Mouse (Mus musculus) heart, embryonic 14.5 days (tissue): ENCODE measurements around the gene Gpr155. TPM values are rescaled to one million over a fixed set of nuclear protein-coding genes. Genes with fewer than 3 reads are reported as not detected.

Experiments
- ATAC-seq: fragments of 200-750 bp; cut with Nextera tagmentation; 2 replicates; pipeline ENCODE4 v1.8.0; 2017; ENCODE audit warnings: low read depth, moderate TSS enrichment; ENCODE audit not compliant: insufficient number of reproducible peaks, insufficient read depth, low FRiP score
- H3K27ac ChIP-seq, 2 experiments: fragments of 200-500 bp in 1 of 2; fragments of 300-500 bp in 1 of 2; sonication (generic) in 1 of 2; replicated peaks in 1 of 2; 2 replicates each; pipeline ENCODE4 v1.5.1; 2012 to 2014; ENCODE audit warnings: low read depth in 2 of 2, low read length in 2 of 2, control low read depth in 1 of 2, mild to moderate bottlenecking in 1 of 2, mixed read lengths in 1 of 2; ENCODE audit not compliant: control insufficient read depth in 1 of 2, insufficient read depth in 1 of 2
- H3K27me3 ChIP-seq: fragments of 300-500 bp; sonication (generic); 2 replicates; pipeline ENCODE4 v1.6.1; 2014; ENCODE audit warnings: mild to moderate bottlenecking, low read length, control low read depth; ENCODE audit not compliant: control insufficient read depth, insufficient read depth
- H3K36me3 ChIP-seq: fragments of 300-500 bp; sonication (generic); 2 replicates; pipeline ENCODE4 v1.6.1; 2014; ENCODE audit warnings: mild to moderate bottlenecking, control low read depth, low read length, mixed read lengths; ENCODE audit not compliant: control insufficient read depth, insufficient read depth
- H3K4me1 ChIP-seq, 2 experiments: fragments of 200-500 bp in 1 of 2; fragments of 300-500 bp in 1 of 2; sonication (generic) in 1 of 2; 2 replicates each; pipeline ENCODE4 v1.6.1; 2012 to 2014; ENCODE audit warnings: low read length in 2 of 2, control low read depth in 1 of 2, mixed read lengths in 1 of 2; ENCODE audit not compliant: control insufficient read depth in 2 of 2, insufficient read depth in 2 of 2
- H3K4me2 ChIP-seq: fragments of 300-500 bp; sonication (generic); 2 replicates; pipeline ENCODE4 v1.6.1; 2014; ENCODE audit warnings: mild to moderate bottlenecking, low read length
- H3K4me3 ChIP-seq, 2 experiments: fragments of 200-500 bp in 1 of 2; fragments of 300-500 bp in 1 of 2; sonication (generic) in 1 of 2; 2 replicates each; pipeline ENCODE4 v1.5.1; 2012 to 2014; ENCODE audit warnings: low read length in 2 of 2, mild to moderate bottlenecking in 2 of 2, control low read depth in 1 of 2, low read depth in 1 of 2, moderate library complexity in 1 of 2; ENCODE audit not compliant: control insufficient read depth in 1 of 2, insufficient read depth in 1 of 2
- H3K9ac ChIP-seq: fragments of 300-500 bp; sonication (generic); 2 replicates; pipeline ENCODE4 v1.6.1; 2014; ENCODE audit warnings: mild to moderate bottlenecking, low read length
- H3K9me3 ChIP-seq: fragments of 300-500 bp; sonication (generic); 2 replicates; pipeline ENCODE4 v1.6.1; 2016; ENCODE audit warnings: low read length, control low read depth; ENCODE audit not compliant: control insufficient read depth
- WGBS: fragments of 180-500 bp; shearing (Covaris S2); extraction: QIAGEN DNeasy Blood & Tissue Kit; methylation state at CpG from one replicate; pipeline ENCODE4 v1.1.7; 2014; 5-methylcytosine and 5-hydroxymethylcytosine counted together
- polyA plus RNA-seq: library from polyadenylated mRNA; unstranded; fragments of >200 nt; fragmentation: Nextera tagmentation; extraction: Ambion mirVana; gene quantifications from 2 replicates; pipeline ENCODE4 v1.2.1, GENCODE M21; 2014

The Gpr155 gene
- polyA plus RNA-seq, 1 experiment from 2014 or later = 6.9 TPM

- H3K9ac ChIP-seq = no peak overlapping the region
- H3K4me2 ChIP-seq = no peak overlapping the region
- no peak overlapping the region for H3K4me3 ChIP-seq
- no peaks in the 10 kb centered on the region for H3K27me3 ChIP-seq
- no peaks in the 10 kb centered on the region for H3K9me3 ChIP-seq
- WGBS = 88% methylated on average over 2 of the region's 2 CpGs
- no peaks in the 10 kb centered on the region for H3K4me1 ChIP-seq
- H3K27ac ChIP-seq = no peak overlapping the region
- no peaks in the 10 kb centered on the region for H3K36me3 ChIP-seq
- ATAC-seq = no peak
Measured at GRCm38 (mm10) chr2:73360536-73360935, 25.8 kb downstream of the Gpr155 start.

GRCm38 (mm10) chr2:73359941-73360340 lies 26.4 kb downstream of the Gpr155 start:
- H3K9me3 ChIP-seq = no peaks in the 10 kb centered on the region
- H3K4me3 ChIP-seq = no peak overlapping the region
- 82% methylated on average over 5 of the region's 5 CpGs for WGBS
- H3K4me2 ChIP-seq = no peak overlapping the region
- H3K27me3 ChIP-seq = no peaks in the 10 kb centered on the region
- no peaks in the 10 kb centered on the region for H3K4me1 ChIP-seq
- H3K9ac ChIP-seq = no peak overlapping the region
- no peak for ATAC-seq
- no peak overlapping the region for H3K27ac ChIP-seq
- no peaks in the 10 kb centered on the region for H3K36me3 ChIP-seq

GRCm38 (mm10) chr2:73357004-73357403 lies 29.4 kb downstream of the Gpr155 start:
- H3K4me2 ChIP-seq = 0 out of 2 replicates have a peak overlapping the region, but pooled peaks have one; percentile 4
- 0 out of 4 replicates have a peak, but pooled peaks cover 0 to 5% of the 10 kb centered on the region in 2 experiments for H3K4me1 ChIP-seq
- 73% methylated on average over 18 of the region's 18 CpGs for WGBS
- no peak overlapping the region for H3K27ac ChIP-seq
- H3K9me3 ChIP-seq = no peaks in the 10 kb centered on the region
- H3K4me3 ChIP-seq = no peak overlapping the region
- no peak overlapping the region for H3K9ac ChIP-seq
- H3K36me3 ChIP-seq = no peaks in the 10 kb centered on the region
- H3K27me3 ChIP-seq = no peaks in the 10 kb centered on the region
- ATAC-seq = no peak

- no peak; the same call in 1 of the 2 replicates for ATAC-seq
- no peak overlapping the region for H3K9ac ChIP-seq
- H3K4me2 ChIP-seq = peak overlapping the region; percentile 44
- H3K9me3 ChIP-seq = no peaks in the 10 kb centered on the region
- peaks cover 0 to 14% of the 10 kb centered on the region in 2 experiments; a peak in 2 of 4 replicates for H3K4me1 ChIP-seq
- H3K36me3 ChIP-seq = no peaks in the 10 kb centered on the region
- 15% methylated on average over 7 of the region's 7 CpGs for WGBS
- 0 out of 4 replicates have a peak overlapping the region, but pooled peaks of 1 of the 2 experiments have one; percentile 4 for H3K4me3 ChIP-seq
- no peaks in the 10 kb centered on the region for H3K27me3 ChIP-seq
- H3K27ac ChIP-seq = no peak overlapping the region; a peak in 1 of 4 replicates
Measured at GRCm38 (mm10) chr2:73351927-73352374, 34.4 kb downstream of the Gpr155 start.

GRCm38 (mm10) chr2:73351496-73351895 lies 34.9 kb downstream of the Gpr155 start:
- Histone ChIP-seq H3K4me2 (peak overlapping the region; percentile 44), H3K27me3 (no peaks in the 10 kb centered on the region), H3K4me1 (peaks cover 0 to 14% of the 10 kb centered on the region in 2 experiments; a peak in 2 of 4 replicates), H3K4me3 (0 out of 4 replicates have a peak overlapping the region, but pooled peaks of 1 of the 2 experiments have one; percentile 4), H3K36me3 (no peaks in the 10 kb centered on the region), H3K9ac (0 out of 2 replicates have a peak overlapping the region, but pooled peaks have one; percentile 4), H3K27ac (no peak overlapping the region; a peak in 1 of 4 replicates), H3K9me3 (no peaks in the 10 kb centered on the region)
- no peak for ATAC-seq
- WGBS = 43% methylated on average over 5 of the region's 5 CpGs

DNA sequence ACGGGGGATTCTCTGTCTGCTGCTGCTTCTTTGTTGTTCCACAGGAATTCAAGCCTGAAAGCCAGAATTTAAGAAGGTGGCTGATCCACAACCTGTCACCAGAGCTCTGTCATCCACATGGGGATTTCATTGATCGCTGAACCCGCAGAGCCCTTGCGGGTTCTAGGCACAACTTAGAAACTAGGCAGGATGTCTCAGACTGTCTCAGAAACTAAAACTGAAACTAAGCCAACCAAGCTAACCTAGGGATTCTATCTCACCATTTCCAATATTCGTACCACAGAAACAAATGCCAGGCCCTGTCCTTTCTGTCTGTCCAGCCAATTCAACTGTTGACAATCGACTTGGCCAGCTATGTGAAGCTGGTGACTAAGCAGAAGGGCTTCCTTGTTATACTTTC lies 38.2 kb downstream of the Gpr155 start:
- 85% methylated on average over 6 of the region's 6 CpGs for WGBS
- Histone ChIP-seq H3K36me3 (no peaks in the 10 kb centered on the region), H3K9ac (no peak overlapping the region)

DNA sequence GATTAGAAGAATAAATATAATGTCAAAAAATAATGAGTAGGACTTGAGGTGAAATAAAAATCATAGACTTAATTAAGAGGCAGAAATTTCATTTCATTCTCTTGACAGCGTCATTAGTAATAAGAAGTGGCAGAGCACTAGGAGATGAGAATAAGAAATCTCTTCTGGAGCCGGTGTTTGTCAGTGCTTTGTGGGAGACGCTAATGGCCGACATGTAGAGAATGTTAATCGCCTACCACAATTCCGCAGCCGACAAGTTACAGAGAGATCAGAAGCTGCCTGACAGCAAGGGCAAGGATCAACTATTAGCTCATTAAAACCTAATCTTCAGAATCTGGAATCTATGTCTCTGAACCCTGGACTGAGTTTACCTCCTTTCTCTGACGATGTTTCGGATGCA lies 38.6 kb downstream of the Gpr155 start:
- Histone ChIP-seq H3K4me1 (peaks cover 0 to 14% of the 10 kb centered on the region in 2 experiments; a peak in 2 of 4 replicates), H3K9me3 (no peaks in the 10 kb centered on the region), H3K9ac (no peak overlapping the region), H3K4me3 (no peak overlapping the region), H3K27me3 (no peaks in the 10 kb centered on the region), H3K27ac (no peak overlapping the region), H3K36me3 (no peaks in the 10 kb centered on the region), H3K4me2 (no peak overlapping the region)
- ATAC-seq = no peak
- WGBS = 67% methylated on average over 9 of the region's 9 CpGs

More for the DNA sequence above, 38.2 kb downstream of the Gpr155 start:
- ATAC-seq = no peak
- no peaks in the 10 kb centered on the region for H3K27me3 ChIP-seq
- peaks cover 0 to 14% of the 10 kb centered on the region in 2 experiments; a peak in 2 of 4 replicates for H3K4me1 ChIP-seq
- H3K4me3 ChIP-seq = no peak overlapping the region
- H3K27ac ChIP-seq = no peak overlapping the region
- no peaks in the 10 kb centered on the region for H3K9me3 ChIP-seq
- H3K4me2 ChIP-seq = no peak overlapping the region

- peaks cover 0 to 10% of the 10 kb centered on the region in 2 experiments; a peak in 2 of 4 replicates for H3K4me1 ChIP-seq
- H3K4me2 ChIP-seq = no peak overlapping the region
- no peak overlapping the region for H3K9ac ChIP-seq
- H3K27ac ChIP-seq = no peak overlapping the region
- H3K27me3 ChIP-seq = no peaks in the 10 kb centered on the region
- no peak for ATAC-seq
- 70% methylated on average over 6 of the region's 6 CpGs for WGBS
- no peaks in the 10 kb centered on the region for H3K9me3 ChIP-seq
- no peak overlapping the region for H3K4me3 ChIP-seq
- H3K36me3 ChIP-seq = no peaks in the 10 kb centered on the region
Measured at GRCm38 (mm10) chr2:73347136-73347535, 39.2 kb downstream of the Gpr155 start.
